Mouse (Mus musculus) heart, embryonic 12.5 days (tissue): ENCODE results near the gene Olfr1168. TPM values are rescaled to one million over a fixed set of nuclear protein-coding genes. Genes with fewer than 3 reads are reported as not detected.
"Not testable (repeated sequence)": the region's sequence is repeated elsewhere in the genome, so short reads cannot be mapped to it uniquely, and the experiment has no call there.

Experiments
- ATAC-seq: fragments of 200-750 bp; cut with Nextera tagmentation; 2 replicates; pipeline ENCODE4 v1.8.0; 2017; ENCODE audit warnings: moderate TSS enrichment, moderate library complexity; ENCODE audit not compliant: insufficient number of reproducible peaks, low FRiP score
- H3K27ac ChIP-seq: fragments of 300-500 bp; sonication (generic); 2 replicates; pipeline ENCODE4 v1.5.1; 2016; ENCODE audit warnings: mild to moderate bottlenecking, moderate library complexity; ENCODE audit not compliant: poor library complexity, severe bottlenecking
- H3K27me3 ChIP-seq: fragments of 300-500 bp; sonication (generic); replicated peaks from 2 replicates; pipeline ENCODE4 v1.6.1; 2016; ENCODE audit warnings: mild to moderate bottlenecking, moderate library complexity
- H3K36me3 ChIP-seq: fragments of 300-500 bp; sonication (generic); 2 replicates; pipeline ENCODE4 v1.6.1; 2016; ENCODE audit warnings: mild to moderate bottlenecking, moderate library complexity
- H3K4me1 ChIP-seq: fragments of 300-500 bp; sonication (generic); replicated peaks from 2 replicates; pipeline ENCODE4 v1.6.1; 2016; ENCODE audit warnings: mild to moderate bottlenecking
- H3K4me2 ChIP-seq: fragments of 300-500 bp; sonication (generic); 2 replicates; pipeline ENCODE4 v1.6.1; 2016; ENCODE audit warnings: mild to moderate bottlenecking, moderate library complexity
- H3K4me3 ChIP-seq: fragments of 300-500 bp; sonication (generic); 2 replicates; pipeline ENCODE4 v1.5.1; 2016; ENCODE audit warnings: mild to moderate bottlenecking
- H3K9ac ChIP-seq: fragments of 300-500 bp; sonication (generic); 2 replicates; pipeline ENCODE4 v1.6.1; 2016; ENCODE audit warnings: mild to moderate bottlenecking, moderate library complexity
- H3K9me3 ChIP-seq: fragments of 300-500 bp; sonication (generic); replicated peaks from 2 replicates; pipeline ENCODE4 v1.6.1; 2016; ENCODE audit warnings: mild to moderate bottlenecking, moderate library complexity
- WGBS: fragments of 180-500 bp; shearing (Covaris S2); methylation state at CpG from one replicate; pipeline ENCODE4 v1.1.7; 2016; 5-methylcytosine and 5-hydroxymethylcytosine counted together
- polyA plus RNA-seq: library from polyadenylated mRNA; unstranded; fragments of >200 nt; fragmentation: Nextera tagmentation; extraction: Ambion mirVana; gene quantifications from 2 replicates; pipeline ENCODE4 v1.2.1, GENCODE M21; 2016

Olfr1168 gene
- not detected in 2 replicates for polyA plus RNA-seq

GRCm38 (mm10) chr2:88181580-88181979 lies at the start of gene Olfr1168:
Gene Olfr1168, plus strand, starts transcription at chr2:88181880.
- WGBS = 73% methylated on average over 2 of the region's 2 CpGs
- no peak for ATAC-seq

DNA sequence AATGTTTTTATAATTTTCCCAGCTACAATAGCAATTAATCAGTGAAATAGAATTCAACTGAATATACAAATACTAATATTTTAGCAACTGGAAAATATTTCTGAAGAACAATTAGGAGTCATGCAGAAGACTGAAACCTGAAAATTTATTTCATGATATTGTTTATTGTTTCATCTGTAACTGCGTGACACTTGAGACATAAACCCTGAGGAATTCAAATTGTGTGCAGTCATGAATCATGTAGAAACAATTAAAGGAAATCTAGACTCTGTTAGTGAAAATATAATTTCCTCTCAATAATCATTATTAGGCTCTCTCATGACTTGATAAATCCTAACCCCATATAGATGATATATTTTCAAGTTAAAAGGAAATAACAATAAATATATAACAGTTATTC lies 26.6 kb upstream of the Olfr1168 start, which contains the start of gene Olfr1167:
Gene Olfr1167 (minus strand): TSS at position 101 of the 400 bp plus-strand sequence.
- not testable (repeated sequence) for H3K27me3 ChIP-seq, H3K36me3 ChIP-seq, H3K27ac ChIP-seq, H3K4me1 ChIP-seq, H3K9me3 ChIP-seq, H3K4me3 ChIP-seq, H3K9ac ChIP-seq, H3K4me2 ChIP-seq, ATAC-seq
- WGBS = 80% methylated on average over 1 of the region's 1 CpGs

More at GRCm38 (mm10) chr2:88181580-88181979, at the start of gene Olfr1168:
- no peak within 1 kb of the TSS for H3K4me2 ChIP-seq
- H3K9ac ChIP-seq = no peak within 1 kb of the TSS
- no peak within 1 kb of the TSS for H3K27ac ChIP-seq
- H3K4me3 ChIP-seq = no peak within 1 kb of the TSS
- no peaks in the 10 kb centered on the region for H3K4me1 ChIP-seq
- H3K36me3 ChIP-seq = no peaks in the 10 kb centered on the region
- no peaks in the 10 kb centered on the region for H3K9me3 ChIP-seq
- no peaks in the 10 kb centered on the region for H3K27me3 ChIP-seq

DNA sequence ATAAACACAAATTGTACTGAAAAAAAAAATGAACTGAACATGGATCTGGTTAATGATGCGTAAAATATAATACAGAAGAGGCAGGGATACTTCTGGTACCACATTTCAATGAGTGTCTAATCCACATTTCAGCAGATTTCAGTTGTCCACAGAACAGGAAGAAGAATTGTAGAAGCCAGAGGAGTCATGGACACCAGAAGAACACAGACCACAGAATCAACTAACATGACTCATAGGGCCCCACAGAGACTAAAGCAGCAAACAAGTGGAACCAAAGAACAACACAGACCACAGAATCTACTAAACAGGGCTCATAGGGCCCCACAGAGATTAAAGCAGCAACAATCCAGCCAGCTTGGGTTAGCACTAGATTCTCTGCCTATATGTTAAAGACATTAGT lies 39.1 kb downstream of the Olfr1168 start:
- Histone ChIP-seq H3K27ac (no peak overlapping the region), H3K4me2 (no peak overlapping the region), H3K9ac (no peak overlapping the region), H3K4me1 (no peaks in the 10 kb centered on the region), H3K9me3 (no peaks in the 10 kb centered on the region), H3K27me3 (no peaks in the 10 kb centered on the region), H3K36me3 (no peaks in the 10 kb centered on the region), H3K4me3 (no peak overlapping the region)
- 81% methylated on average over 1 of the region's 1 CpGs for WGBS
- no peak for ATAC-seq

DNA sequence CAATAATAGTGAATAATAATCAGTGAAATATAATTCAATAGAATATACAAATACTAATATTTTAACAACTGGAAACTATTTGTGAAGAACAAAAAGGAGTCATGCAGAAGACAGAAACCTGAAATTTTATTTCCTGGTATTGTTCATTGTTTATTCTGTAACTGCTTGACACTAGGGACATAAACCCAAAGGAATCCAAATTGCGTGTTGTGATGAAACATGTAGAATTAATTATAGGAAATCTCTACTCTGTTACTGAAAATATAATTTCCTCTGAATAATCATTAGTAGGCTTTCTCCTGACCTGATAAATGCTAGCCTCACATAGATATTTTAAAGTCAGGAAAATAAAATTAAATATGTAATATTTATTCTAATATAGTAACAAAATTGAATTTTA lies 46.6 kb downstream of the Olfr1168 start, which contains the start of gene Olfr1170:
Gene Olfr1170 (minus strand): TSS at position 101 of the 400 bp plus-strand sequence.
- H3K4me3 ChIP-seq = no peak within 1 kb of the TSS
- no peak within 1 kb of the TSS for H3K4me2 ChIP-seq
- no peaks in the 10 kb centered on the region for H3K27me3 ChIP-seq
- no peaks in the 10 kb centered on the region for H3K36me3 ChIP-seq
- WGBS = 78% methylated on average over 1 of the region's 1 CpGs
- H3K9me3 ChIP-seq = no peaks in the 10 kb centered on the region
- no peak within 1 kb of the TSS for H3K9ac ChIP-seq
- H3K27ac ChIP-seq = no peak within 1 kb of the TSS
- H3K4me1 ChIP-seq = no peaks in the 10 kb centered on the region
- no peak for ATAC-seq

Other genes starting within 250 kb of the Olfr1168 start
- gene Olfr1155, start 236.7 kb upstream of the Olfr1168 start, polyA plus RNA-seq = not detected in 2 replicates
- not detected in 2 replicates for gene Olfr1156, start 228.8 kb upstream of the Olfr1168 start, polyA plus RNA-seq
- not detected in 2 replicates for gene Olfr1157, start 213.6 kb upstream of the Olfr1168 start, polyA plus RNA-seq
- not detected in 2 replicates for gene Olfr74, start 207.2 kb upstream of the Olfr1168 start, polyA plus RNA-seq
- not detected in 2 replicates for gene Olfr1158, start 191.8 kb upstream of the Olfr1168 start, polyA plus RNA-seq
- gene Olfr1160, start 173.6 kb upstream of the Olfr1168 start, polyA plus RNA-seq = not detected in 2 replicates
- not detected in 2 replicates for gene Olfr1161, start 159.1 kb upstream of the Olfr1168 start, polyA plus RNA-seq
- gene Olfr73, start 144.2 kb upstream of the Olfr1168 start, polyA plus RNA-seq = not detected in 2 replicates
- gene Olfr1162, start 130.8 kb upstream of the Olfr1168 start, polyA plus RNA-seq = not detected in 2 replicates
- gene Olfr1163, start 110.0 kb upstream of the Olfr1168 start, polyA plus RNA-seq = not detected in 2 replicates
- gene Olfr1164, start 87.9 kb upstream of the Olfr1168 start, polyA plus RNA-seq = not detected in 2 replicates
- gene Olfr1166, start 53.6 kb upstream of the Olfr1168 start, polyA plus RNA-seq = not detected in 2 replicates
- gene Olfr1167, start 26.7 kb upstream of the Olfr1168 start, polyA plus RNA-seq = not detected in 2 replicates
- not detected in 2 replicates for gene Olfr1170, start 46.5 kb downstream of the Olfr1168 start, polyA plus RNA-seq
- not detected in 2 replicates for gene Olfr1173, start 98.0 kb downstream of the Olfr1168 start, polyA plus RNA-seq
- gene Olfr1174-ps, start 133.3 kb downstream of the Olfr1168 start, polyA plus RNA-seq = not detected in 2 replicates
- gene Olfr1175-ps, start 145.3 kb downstream of the Olfr1168 start, polyA plus RNA-seq = not detected in 2 replicates
- not detected in 2 replicates for gene Olfr1176, start 154.8 kb downstream of the Olfr1168 start, polyA plus RNA-seq
- not detected in 2 replicates for gene Olfr1177-ps, start 164.6 kb downstream of the Olfr1168 start, polyA plus RNA-seq
- not detected in 2 replicates for gene Olfr1178, start 205.2 kb downstream of the Olfr1168 start, polyA plus RNA-seq
- not detected in 2 replicates for gene Olfr1179, start 224.6 kb downstream of the Olfr1168 start, polyA plus RNA-seq
- gene Olfr1180, start 237.3 kb downstream of the Olfr1168 start, polyA plus RNA-seq = not detected in 2 replicates
- gene Olfr1181, start 244.3 kb downstream of the Olfr1168 start, polyA plus RNA-seq = not detected in 2 replicates